Mouse (Mus musculus) liver, embryonic 14.5 days (tissue): ENCODE results near the gene 4921504E06Rik.

ENCODE experiments used
- CTCF ChIP-seq: IDR thresholded peaks from 2 replicates; pipeline ENCODE4 v1.5.1; 2016; ENCODE audit warnings: antibody characterized with exemption, low read depth, control low read depth
- EP300 ChIP-seq: IDR thresholded peaks from 2 replicates; pipeline ENCODE4 v1.6.1; 2016; ENCODE audit warnings: antibody characterized with exemption, low read depth

- TF ChIP-seq CTCF (no peak), EP300 (no peak)
Observed at GRCm38 (mm10) chr2:19600860-19601259, 47.1 kb upstream of the 4921504E06Rik start.
